Mouse (Mus musculus): ENCODE results near the gene Gm39115. TPM values are rescaled to one million over a fixed set of nuclear protein-coding genes. Genes with fewer than 3 reads are reported as not detected.
"Not testable (repeated sequence)": the region's sequence is repeated elsewhere in the genome, so short reads cannot be mapped to it uniquely, and the experiment has no call there.

Gm39115 gene
- not detected in 2 replicates for polyA plus RNA-seq (2016; fragmentation: Nextera tagmentation; extraction: Ambion mirVana)

GRCm38 (mm10) chr7:142135934-142136333 lies at the start of gene Gm39115:
Gene Gm39115 (minus strand): TSS chr7:142136034.
- H3K27ac ChIP-seq; H3K4me2 ChIP-seq (replicated peaks); H3K27me3 ChIP-seq (replicated peaks); ATAC-seq (ENCODE audit: low FRiP score, low read depth); H3K4me3 ChIP-seq; H3K36me3 ChIP-seq; H3K4me1 ChIP-seq; H3K9me3 ChIP-seq; H3K9ac ChIP-seq: not testable (repeated sequence)
- 49% methylated on average over 2 of the region's 2 CpGs for WGBS

GRCm38 (mm10) chr7:142181021-142181420 lies 45.2 kb upstream of the Gm39115 start:
- H3K9me3 ChIP-seq, result no peaks in the 10 kb centered on the region
- H3K27me3 ChIP-seq (replicated peaks), result no peaks in the 10 kb centered on the region
- H3K4me3 ChIP-seq, result no peak overlapping the region
- no peaks in the 10 kb centered on the region for H3K36me3 ChIP-seq
- no peaks in the 10 kb centered on the region for H3K4me1 ChIP-seq
- H3K27ac ChIP-seq, result no peak overlapping the region
- no peak for ATAC-seq (ENCODE audit: low FRiP score, low read depth)
- H3K9ac ChIP-seq, result no peak overlapping the region
- no peak overlapping the region for H3K4me2 ChIP-seq (replicated peaks)
- WGBS, result 65% methylated on average over 1 of the region's 1 CpGs

DNA sequence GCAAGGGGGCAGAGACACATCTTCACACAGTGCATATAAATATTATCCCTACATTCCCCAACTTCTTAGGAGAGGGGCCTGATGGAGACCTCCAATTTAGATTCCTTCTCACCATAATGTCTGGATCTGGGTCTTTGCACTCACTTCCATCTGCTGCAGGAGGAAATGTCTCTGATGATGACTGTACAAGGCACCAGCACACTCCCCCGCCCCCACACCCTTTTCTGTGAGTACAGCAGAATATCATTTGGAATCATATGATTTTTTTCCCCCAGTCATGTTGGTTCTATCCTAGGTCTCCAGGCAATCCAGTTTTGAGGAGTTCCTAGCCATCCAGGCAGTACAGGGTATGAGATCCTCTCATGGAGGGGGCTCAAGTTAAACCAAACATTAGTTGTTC lies 42.9 kb upstream of the Gm39115 start:
- Histone ChIP-seq H3K4me3 (no peak overlapping the region), H3K4me2 (replicated peaks) (no peak overlapping the region), H3K9ac (no peak overlapping the region), H3K27ac (no peak overlapping the region), H3K36me3 (no peaks in the 10 kb centered on the region), H3K4me1 (no peaks in the 10 kb centered on the region), H3K9me3 (no peaks in the 10 kb centered on the region), H3K27me3 (replicated peaks) (no peaks in the 10 kb centered on the region)
- 91% methylated on average over 1 of the region's 1 CpGs for WGBS
- ATAC-seq (ENCODE audit: low FRiP score, low read depth), result no peak

DNA sequence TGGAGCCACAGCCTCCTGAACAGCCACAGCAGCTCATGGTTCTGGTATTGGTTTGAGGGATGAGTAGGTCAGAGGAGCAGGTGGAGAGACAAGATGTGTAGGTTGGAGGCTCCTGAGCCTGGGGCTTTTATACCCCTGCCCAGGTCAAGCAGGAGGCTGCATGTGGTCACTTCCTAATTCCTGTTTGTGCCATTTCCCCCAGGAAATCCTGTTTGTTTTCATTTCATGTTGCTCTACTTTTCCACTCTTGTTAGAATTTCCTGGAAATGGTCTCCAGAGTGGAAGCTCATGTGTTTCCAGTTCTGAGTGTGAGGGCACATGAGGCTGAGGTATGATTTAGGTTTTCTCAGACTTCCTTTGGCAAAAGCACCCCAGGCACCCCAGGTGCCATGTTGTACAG lies 40.1 kb upstream of the Gm39115 start, which contains the start of gene Krtap5-2:
Gene Krtap5-2 (minus strand): TSS at position 101 of the 400 bp plus-strand sequence.
- not testable (repeated sequence) for H3K27ac ChIP-seq; ATAC-seq (ENCODE audit: low FRiP score, low read depth); H3K36me3 ChIP-seq; H3K4me2 ChIP-seq (replicated peaks); H3K9me3 ChIP-seq; H3K27me3 ChIP-seq (replicated peaks); H3K4me1 ChIP-seq; H3K9ac ChIP-seq; H3K4me3 ChIP-seq

DNA sequence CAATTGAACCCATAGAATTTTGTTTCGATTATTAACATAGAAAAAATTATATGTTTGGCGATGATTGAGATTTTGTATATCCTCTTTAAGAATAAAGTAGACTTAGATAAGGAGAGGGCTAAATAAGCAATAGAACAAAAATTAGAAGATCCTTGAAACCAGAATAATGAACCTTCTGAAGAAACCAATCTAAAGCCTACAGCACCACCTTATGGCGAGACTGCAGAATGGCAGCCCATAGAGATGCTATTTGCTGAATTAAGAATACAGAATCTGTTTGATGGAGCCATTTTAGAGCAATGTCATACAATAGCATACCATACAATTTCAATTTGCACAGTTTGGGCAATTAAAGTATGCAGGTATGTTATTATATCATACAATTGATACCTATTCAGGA lies 34.0 kb upstream of the Gm39115 start:
- H3K4me3 ChIP-seq, result no peak overlapping the region
- no peak for ATAC-seq (ENCODE audit: low FRiP score, low read depth)

GRCm38 (mm10) chr7:142165639-142166038 lies 29.8 kb upstream of the Gm39115 start, which contains the start of gene Gm4553:
Gene Gm4553 (minus strand): TSS chr7:142165739.
- not testable (repeated sequence) for ATAC-seq (ENCODE audit: low FRiP score, low read depth)

More for the DNA sequence above, 34.0 kb upstream of the Gm39115 start:
- Histone ChIP-seq H3K9ac (no peak overlapping the region), H3K4me1 (no peaks in the 10 kb centered on the region), H3K27ac (no peak overlapping the region), H3K36me3 (no peaks in the 10 kb centered on the region), H3K27me3 (replicated peaks) (no peaks in the 10 kb centered on the region), H3K9me3 (no peaks in the 10 kb centered on the region), H3K4me2 (replicated peaks) (no peak overlapping the region)
- 45% methylated on average over 3 of the region's 3 CpGs for WGBS

DNA sequence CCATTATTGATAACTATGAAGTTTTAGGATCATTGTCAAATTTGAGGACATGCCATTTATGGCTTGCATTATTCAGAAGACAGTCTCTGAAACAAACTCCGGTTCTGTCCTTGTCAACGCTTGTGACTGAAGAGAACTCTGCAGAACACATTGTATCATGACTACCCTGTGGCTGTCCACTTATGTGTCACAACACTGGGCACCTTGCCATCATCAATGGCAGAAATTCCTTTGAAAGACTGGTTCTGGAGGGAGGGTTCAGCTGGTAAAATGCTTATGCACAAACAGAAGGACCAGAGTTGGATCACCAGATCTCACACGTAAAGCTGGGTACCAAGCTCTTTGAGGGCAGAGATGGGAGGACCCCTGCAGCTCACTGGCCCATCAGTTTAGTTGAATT lies 23.5 kb upstream of the Gm39115 start:
- no peak overlapping the region for H3K9ac ChIP-seq
- H3K4me2 ChIP-seq (replicated peaks), result no peak overlapping the region
- H3K36me3 ChIP-seq, result no peaks in the 10 kb centered on the region
- H3K27ac ChIP-seq, result no peak overlapping the region
- WGBS, result 95% methylated on average over 3 of the region's 3 CpGs
- ATAC-seq (ENCODE audit: low FRiP score, low read depth), result no peak
- H3K4me3 ChIP-seq, result no peak overlapping the region
- H3K27me3 ChIP-seq (replicated peaks), result no peaks in the 10 kb centered on the region
- H3K9me3 ChIP-seq, result no peaks in the 10 kb centered on the region
- no peaks in the 10 kb centered on the region for H3K4me1 ChIP-seq

More at GRCm38 (mm10) chr7:142165639-142166038, 29.8 kb upstream of the Gm39115 start, which contains the start of gene Gm4553:
- H3K4me2 ChIP-seq (replicated peaks); H3K27ac ChIP-seq; H3K9me3 ChIP-seq; H3K4me1 ChIP-seq; H3K9ac ChIP-seq; H3K36me3 ChIP-seq; H3K4me3 ChIP-seq; H3K27me3 ChIP-seq (replicated peaks): not testable (repeated sequence)

GRCm38 (mm10) chr7:142157013-142157412 lies 21.2 kb upstream of the Gm39115 start, which contains the start of gene Gm29735:
Gene Gm29735 (minus strand): TSS chr7:142157113.
- H3K4me1 ChIP-seq; H3K36me3 ChIP-seq; H3K27ac ChIP-seq; H3K4me3 ChIP-seq; H3K9me3 ChIP-seq; H3K27me3 ChIP-seq (replicated peaks); H3K9ac ChIP-seq; ATAC-seq (ENCODE audit: low FRiP score, low read depth); H3K4me2 ChIP-seq (replicated peaks): not testable (repeated sequence)
- 53% methylated on average over 2 of the region's 2 CpGs for WGBS

DNA sequence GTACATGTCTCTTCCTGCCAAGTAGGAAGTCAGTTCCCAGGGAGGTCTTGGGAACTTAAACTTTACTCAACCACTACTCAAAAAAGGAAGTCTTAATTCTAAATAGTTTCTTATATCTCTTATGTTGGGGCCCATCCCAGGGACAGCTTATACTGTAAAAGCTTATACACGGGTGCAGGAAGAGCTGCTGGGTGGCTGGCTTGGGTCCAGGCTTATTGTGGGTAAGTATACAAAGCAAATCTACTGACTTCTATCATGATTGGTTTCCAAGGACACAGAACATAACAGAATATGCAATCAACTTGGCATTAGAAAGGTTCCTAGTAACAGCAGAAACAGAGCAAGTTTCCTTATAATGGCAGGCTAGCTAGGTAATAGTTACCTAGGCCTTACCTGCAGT lies 19.5 kb upstream of the Gm39115 start:
- H3K36me3 ChIP-seq, result no peaks in the 10 kb centered on the region
- no peak for ATAC-seq (ENCODE audit: low FRiP score, low read depth)
- 82% methylated on average over 1 of the region's 1 CpGs for WGBS
- no peak overlapping the region for H3K4me2 ChIP-seq (replicated peaks)
- H3K9ac ChIP-seq, result no peak overlapping the region
- H3K27ac ChIP-seq, result no peak overlapping the region
- no peaks in the 10 kb centered on the region for H3K27me3 ChIP-seq (replicated peaks)
- no peaks in the 10 kb centered on the region for H3K4me1 ChIP-seq
- H3K9me3 ChIP-seq, result no peaks in the 10 kb centered on the region
- H3K4me3 ChIP-seq, result no peak overlapping the region

- H3K27ac ChIP-seq, result no peak overlapping the region
- no peak overlapping the region for H3K9ac ChIP-seq
- no peaks in the 10 kb centered on the region for H3K27me3 ChIP-seq (replicated peaks)
- no peaks in the 10 kb centered on the region for H3K36me3 ChIP-seq
- no peak overlapping the region for H3K4me3 ChIP-seq
- 78% methylated on average over 4 of the region's 4 CpGs for WGBS
- H3K4me2 ChIP-seq (replicated peaks), result no peak overlapping the region
- no peak for ATAC-seq (ENCODE audit: low FRiP score, low read depth)
- H3K9me3 ChIP-seq, result no peaks in the 10 kb centered on the region
- H3K4me1 ChIP-seq, result no peaks in the 10 kb centered on the region
Measured at GRCm38 (mm10) chr7:142152191-142152590, 16.4 kb upstream of the Gm39115 start.

- ATAC-seq (ENCODE audit: low FRiP score, low read depth), result no peak
- no peak overlapping the region for H3K27ac ChIP-seq
- H3K4me3 ChIP-seq, result no peak overlapping the region
- no peaks in the 10 kb centered on the region for H3K27me3 ChIP-seq (replicated peaks)
- no peaks in the 10 kb centered on the region for H3K9me3 ChIP-seq
- H3K4me2 ChIP-seq (replicated peaks), result no peak overlapping the region
- no peak overlapping the region for H3K9ac ChIP-seq
- no peaks in the 10 kb centered on the region for H3K36me3 ChIP-seq
- H3K4me1 ChIP-seq, result no peaks in the 10 kb centered on the region
Measured at GRCm38 (mm10) chr7:142148633-142149032, 12.8 kb upstream of the Gm39115 start.

DNA sequence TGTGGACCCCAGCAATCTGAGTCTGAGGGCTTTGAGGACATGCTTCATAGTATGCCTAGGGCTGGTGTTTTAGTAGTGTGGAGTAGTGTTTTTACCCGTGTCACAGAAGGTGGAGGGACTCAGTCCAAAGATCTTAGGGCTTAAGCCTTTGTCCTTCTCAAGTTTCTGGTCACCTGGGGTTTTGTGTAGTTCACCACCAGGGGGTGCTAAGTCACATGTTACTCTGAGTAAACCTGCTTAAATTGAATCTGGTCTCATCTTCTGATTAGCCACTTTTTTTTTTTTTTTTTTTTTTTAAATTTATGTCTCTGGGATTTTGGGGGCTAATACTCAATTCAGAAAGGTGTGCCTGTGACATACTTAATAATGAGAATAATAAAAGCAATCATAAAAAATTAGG lies 10.2 kb upstream of the Gm39115 start:
- Histone ChIP-seq H3K9me3 (no peaks in the 10 kb centered on the region), H3K27me3 (replicated peaks) (no peaks in the 10 kb centered on the region), H3K4me3 (no peak overlapping the region), H3K36me3 (no peaks in the 10 kb centered on the region), H3K9ac (no peak overlapping the region), H3K27ac (no peak overlapping the region), H3K4me2 (replicated peaks) (no peak overlapping the region), H3K4me1 (no peaks in the 10 kb centered on the region)
- whole genome bisulfite sequencing, result 6% methylated on average over 1 of the region's 1 CpGs
- no peak for ATAC-seq (ENCODE audit: low FRiP score, low read depth)

GRCm38 (mm10) chr7:142145413-142145940 lies 9.6 kb upstream of the Gm39115 start:
- no peak for ATAC-seq (ENCODE audit: low FRiP score, low read depth)
- H3K4me1 ChIP-seq, result no peaks in the 10 kb centered on the region
- no peak overlapping the region for H3K4me2 ChIP-seq (replicated peaks)
- H3K36me3 ChIP-seq, result no peaks in the 10 kb centered on the region
- H3K9ac ChIP-seq, result no peak overlapping the region
- WGBS, result 56% methylated on average over 4 of the region's 4 CpGs
- H3K9me3 ChIP-seq, result no peaks in the 10 kb centered on the region
- no peak overlapping the region for H3K4me3 ChIP-seq
- no peaks in the 10 kb centered on the region for H3K27me3 ChIP-seq (replicated peaks)
- no peak overlapping the region for H3K27ac ChIP-seq
